ENCODE assay signal across 8 mouse cellular contexts in the genomic region with DNA sequence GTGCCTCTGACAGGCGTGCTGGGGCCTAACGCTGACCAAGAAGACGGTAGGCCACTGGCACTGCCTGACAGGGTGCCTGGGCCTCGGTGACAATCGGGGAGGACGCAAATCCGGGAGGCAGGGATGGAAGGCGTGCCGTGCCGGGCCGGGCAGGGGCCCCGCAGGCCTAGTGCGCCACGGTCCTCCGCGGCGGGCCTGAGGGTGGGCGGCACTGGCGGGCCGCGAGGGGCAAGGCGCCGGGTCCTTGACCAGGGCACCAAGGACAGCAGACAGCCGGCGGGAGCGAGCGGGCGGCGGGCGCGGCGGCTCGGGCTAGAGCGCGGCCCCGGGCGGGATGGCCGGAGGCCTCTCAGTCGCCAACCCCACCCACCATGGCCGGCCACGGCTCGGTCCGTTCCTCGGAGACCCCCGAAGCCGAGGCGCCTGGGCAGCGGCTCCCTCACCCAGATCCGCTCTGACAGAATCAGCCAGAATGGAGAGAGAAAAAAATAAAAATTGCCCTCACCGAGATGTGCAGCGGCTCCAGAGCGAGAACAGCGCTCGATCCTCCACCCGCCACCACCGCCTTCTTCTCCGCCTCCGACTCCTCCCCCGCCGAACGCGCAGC. TPM values are rescaled to one million over a fixed set of nuclear protein-coding genes. Genes with fewer than 3 reads are reported as not detected.
DNase-seq lines count a peak whose midpoint lies in the region; ATAC-seq and TF ChIP-seq lines count a peak whose summit lies in the region.

No protein-coding gene starts in this region.

- peak overlapping the region; percentile 85 for H3K4me3 ChIP-seq in heart, embryonic 16.5 days (ENCODE audit: low read length)
- peak overlapping the region; percentile 94 for H3K4me3 ChIP-seq in E14TG2a.4 (replicated peaks; ENCODE audit: low read length)
- peak overlapping the region; percentile 96 for H3K4me3 ChIP-seq in embryonic facial prominence, embryonic 12.5 days
- peak overlapping the region; percentile 94 for H3K4me3 ChIP-seq in intestine, postnatal 0 days (ENCODE audit: low read depth, low read length)
- H3K4me3 ChIP-seq in midbrain, postnatal 0 days (ENCODE audit: low read depth, low read length): peak overlapping the region; percentile 99

- H3K27ac ChIP-seq in heart, embryonic 16.5 days (ENCODE audit: low read length): peak overlapping the region; percentile 87
- H3K27ac ChIP-seq in embryonic facial prominence, embryonic 12.5 days: peak overlapping the region; percentile 97
- peak overlapping the region; percentile 98 for H3K27ac ChIP-seq in intestine, postnatal 0 days (ENCODE audit: low read depth, low read length)
- H3K27ac ChIP-seq in midbrain, postnatal 0 days (ENCODE audit: low read depth, low read length): peak overlapping the region; percentile 99

- peak overlapping the region; percentile 96 for H3K9ac ChIP-seq in heart, embryonic 16.5 days (ENCODE audit: low read length)
- peak overlapping the region; percentile 99 for H3K9ac ChIP-seq in embryonic facial prominence, embryonic 12.5 days
- H3K9ac ChIP-seq in intestine, postnatal 0 days (ENCODE audit: low read depth, low read length): peak overlapping the region; percentile 96
- H3K9ac ChIP-seq in midbrain, postnatal 0 days (replicated peaks; ENCODE audit: low read length, poor library complexity, severe bottlenecking): peak overlapping the region; percentile 100

- H3K36me3 ChIP-seq in heart, embryonic 16.5 days (ENCODE audit: control insufficient read depth, insufficient read depth): peaks cover 3% of the 10 kb centered on the region; the same call in 1 of the 2 replicates
- no peaks in the 10 kb centered on the region for H3K36me3 ChIP-seq in E14TG2a.4 (ENCODE audit: insufficient read depth, low read length)
- no peaks in the 10 kb centered on the region for H3K36me3 ChIP-seq in embryonic facial prominence, embryonic 12.5 days
- H3K36me3 ChIP-seq in intestine, postnatal 0 days (ENCODE audit: control insufficient read depth, insufficient read depth): no peaks in the 10 kb centered on the region
- H3K36me3 ChIP-seq in midbrain, postnatal 0 days (ENCODE audit: insufficient read depth, low read length): no peaks in the 10 kb centered on the region

- DNase-seq in heart, adult 18-20 months: no peak
- DNase-seq in midbrain, postnatal 0 days (ENCODE audit: low spot score): peak; percentile 40
- no peak for DNase-seq in cerebellum, postnatal 36 days
- no peak for DNase-seq in gastrocnemius, adult 18-20 months (ENCODE audit: low spot score)

- no peaks in the 10 kb centered on the region for H3K9me3 ChIP-seq in heart, embryonic 16.5 days (replicated peaks; ENCODE audit: control insufficient read depth, low read length)
- no peaks in the 10 kb centered on the region for H3K9me3 ChIP-seq in E14TG2a.4 (ENCODE audit: low read length)
- no peaks in the 10 kb centered on the region for H3K9me3 ChIP-seq in embryonic facial prominence, embryonic 12.5 days
- H3K9me3 ChIP-seq in intestine, postnatal 0 days (ENCODE audit: control insufficient read depth): no peaks in the 10 kb centered on the region
- H3K9me3 ChIP-seq in midbrain, postnatal 0 days (ENCODE audit: low read length): no peaks in the 10 kb centered on the region

- H3K27me3 ChIP-seq in heart, embryonic 16.5 days (ENCODE audit: control insufficient read depth, insufficient read depth, low read length): no peaks in the 10 kb centered on the region
- no peaks in the 10 kb centered on the region for H3K27me3 ChIP-seq in E14TG2a.4 (ENCODE audit: insufficient read depth, low read length)
- H3K27me3 ChIP-seq in embryonic facial prominence, embryonic 12.5 days: no peaks in the 10 kb centered on the region
- H3K27me3 ChIP-seq in intestine, postnatal 0 days (replicated peaks; ENCODE audit: control insufficient read depth, insufficient read depth, low read length): no peaks in the 10 kb centered on the region
- H3K27me3 ChIP-seq in midbrain, postnatal 0 days (ENCODE audit: insufficient read depth, low read length): no peaks in the 10 kb centered on the region

- peak; percentile 20 for ATAC-seq in heart, embryonic 16.5 days (replicated peaks; ENCODE audit: extremely low read depth, insufficient read depth, low FRiP score)
- ATAC-seq in embryonic facial prominence, embryonic 12.5 days (ENCODE audit: insufficient number of reproducible peaks, insufficient read depth, low FRiP score, low TSS enrichment): peak; percentile 29
- peak; percentile 42 for ATAC-seq in intestine, postnatal 0 days
- ATAC-seq in midbrain, postnatal 0 days (ENCODE audit: low FRiP score): no peak; the same call in 1 of the 2 replicates

- H3K4me1 ChIP-seq in heart, embryonic 16.5 days (ENCODE audit: control insufficient read depth, insufficient read depth, low read length): peaks cover 15% of the 10 kb centered on the region
- peaks cover 11% of the 10 kb centered on the region; the same call in 1 of the 2 replicates for H3K4me1 ChIP-seq in E14TG2a.4 (replicated peaks; ENCODE audit: low read depth, low read length)
- peaks cover 6% of the 10 kb centered on the region for H3K4me1 ChIP-seq in embryonic facial prominence, embryonic 12.5 days
- H3K4me1 ChIP-seq in intestine, postnatal 0 days (replicated peaks; ENCODE audit: control insufficient read depth, insufficient read depth, low read length): no peaks in the 10 kb centered on the region
- no peaks in the 10 kb centered on the region for H3K4me1 ChIP-seq in midbrain, postnatal 0 days (ENCODE audit: insufficient read depth, low read length)

- peak overlapping the region; percentile 62 for H3K4me2 ChIP-seq in heart, embryonic 16.5 days (ENCODE audit: low read depth, low read length)
- peak overlapping the region; percentile 47 for H3K4me2 ChIP-seq in embryonic facial prominence, embryonic 12.5 days (replicated peaks)
- peak overlapping the region; percentile 72 for H3K4me2 ChIP-seq in intestine, postnatal 0 days (replicated peaks; ENCODE audit: low read depth)
- peak overlapping the region; percentile 55 for H3K4me2 ChIP-seq in midbrain, postnatal 0 days (ENCODE audit: low read depth, low read length, poor library complexity, severe bottlenecking)

- WGBS in heart, embryonic 16.5 days: 0% methylated on average over 56 of the region's 62 CpGs
- WGBS in embryonic facial prominence, embryonic 12.5 days: 0% methylated on average over 57 of the region's 62 CpGs
- under 1% methylated on average over 55 of the region's 62 CpGs for WGBS in intestine, postnatal 0 days
- WGBS in midbrain, postnatal 0 days: under 1% methylated on average over 28 of the region's 62 CpGs

- no peak for TF ChIP-seq CTCF in E14TG2a.4 (conservative IDR thresholded peaks at IDR 0.05; ENCODE audit: low read length)
- TF ChIP-seq CTCF in intestine, postnatal 0 days (IDR thresholded peaks at IDR 0.05; ENCODE audit: low read depth): no peak
- no peak for TF ChIP-seq CTCF in midbrain, postnatal 0 days (IDR thresholded peaks at IDR 0.05)

RNA-seq across cellular contexts. Expression of gene Pja2, which starts 0.3 kb away (rescaled TPM):
- 74.5 and 83.4 TPM in 2 replicates for polyA plus RNA-seq in heart, embryonic 16.5 days (2015; fragmentation: Nextera tagmentation; extraction: Ambion mirVana)
- 100 to 1,000 TPM; 110 to 119 TPM for total RNA-seq in heart, adult 18-20 months (2021)
- polyA plus RNA-seq in embryonic facial prominence, embryonic 12.5 days (2016; fragmentation: Nextera tagmentation; extraction: Ambion mirVana): 72.3 and 72.6 TPM in 2 replicates
- polyA plus RNA-seq in intestine, postnatal 0 days (2015; fragmentation: Nextera tagmentation; extraction: Ambion mirVana): 36.0 and 39.3 TPM in 2 replicates
- 189 and 231 TPM in 2 replicates for total RNA-seq in midbrain, postnatal 0 days (2014; rRNA removed)
- polyA plus RNA-seq in midbrain, postnatal 0 days (2015; fragmentation: Nextera tagmentation; extraction: Ambion mirVana): 215 and 219 TPM in 2 replicates
- 100 to 1,000 TPM; 102 to 118 TPM for total RNA-seq in gastrocnemius, adult 18-20 months (2021)
